Mouse (Mus musculus) lung, postnatal 0 days (tissue): ENCODE data around the gene Rtn4rl1.

ENCODE experiments used
- CTCF ChIP-seq: IDR thresholded peaks from 2 replicates; pipeline ENCODE4 v1.5.1; 2016; ENCODE audit warnings: antibody characterized with exemption, mild to moderate bottlenecking
- EP300 ChIP-seq: IDR thresholded peaks from 2 replicates; pipeline ENCODE4 v1.6.1; 2016; ENCODE audit warnings: antibody characterized with exemption, mild to moderate bottlenecking, control low read depth

DNA sequence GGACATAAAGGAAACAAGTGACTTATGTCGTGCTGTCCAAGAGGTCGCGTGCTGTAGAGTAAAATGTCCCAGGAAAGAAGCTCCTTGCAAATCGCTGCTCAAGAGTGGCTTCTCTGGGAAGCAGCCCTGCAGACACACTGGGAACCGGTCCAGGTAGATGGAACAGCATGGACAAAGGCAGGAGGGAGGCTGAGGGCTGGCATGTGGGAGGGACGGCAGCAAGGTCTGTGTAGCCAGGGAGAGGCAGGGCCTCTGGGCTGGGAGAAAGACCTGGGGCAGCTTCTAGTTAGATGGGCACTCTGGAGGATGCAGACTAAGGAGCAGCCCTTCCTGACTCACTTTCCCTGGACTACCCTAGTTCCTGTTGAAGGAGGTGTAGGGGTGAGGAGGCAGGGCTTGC is 65.8 kb downstream of the Rtn4rl1 start:
- TF ChIP-seq CTCF (no peak), EP300 (no peak)
